Mouse (Mus musculus) gastrocnemius, adult 8-10 months (tissue): ENCODE measurements at regions not wholly inside any gene's neighbourhood (a gene's known extent, or its start where the extent isn't known, plus 50 kb on each side); places are given as distances from the start of the nearest gene placed in this dataset.
"Not testable (repeated sequence)": the region's sequence is repeated elsewhere in the genome, so short reads cannot be mapped to it uniquely, and the experiment has no call there.

Source experiments
- DNase-seq, 2 experiments: peaks; one replicate each; pipeline ENCODE4 v3.0.0; 2022; ENCODE audit warnings: low spot score in 2 of 2

DNA sequence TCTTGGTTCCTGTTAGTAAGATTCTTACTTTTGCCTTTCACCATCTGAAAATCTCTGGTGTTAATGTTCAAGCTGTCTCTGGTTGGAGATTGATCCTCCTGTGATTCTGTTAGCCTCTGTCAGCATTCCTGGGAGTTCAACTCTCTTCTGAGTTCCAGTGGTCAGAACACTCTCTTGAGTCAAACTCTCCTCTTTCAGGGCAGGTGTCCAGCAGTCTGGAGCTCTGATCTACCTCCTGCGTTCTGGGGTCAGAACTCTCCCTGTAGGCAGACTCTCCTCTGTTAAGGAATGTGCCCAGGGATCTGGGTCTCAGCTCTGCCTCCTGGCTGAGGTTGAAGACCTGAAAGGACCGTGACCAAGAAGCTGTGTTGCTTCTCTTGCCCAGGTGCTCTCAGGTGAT lies 581.3 kb downstream of the H2al1n start:
- not testable (repeated sequence) for DNase-seq

GRCm38 (mm10) chrX:14835862-14836261 lies 624.9 kb downstream of the H2al1n start:
- no peak for DNase-seq

DNA sequence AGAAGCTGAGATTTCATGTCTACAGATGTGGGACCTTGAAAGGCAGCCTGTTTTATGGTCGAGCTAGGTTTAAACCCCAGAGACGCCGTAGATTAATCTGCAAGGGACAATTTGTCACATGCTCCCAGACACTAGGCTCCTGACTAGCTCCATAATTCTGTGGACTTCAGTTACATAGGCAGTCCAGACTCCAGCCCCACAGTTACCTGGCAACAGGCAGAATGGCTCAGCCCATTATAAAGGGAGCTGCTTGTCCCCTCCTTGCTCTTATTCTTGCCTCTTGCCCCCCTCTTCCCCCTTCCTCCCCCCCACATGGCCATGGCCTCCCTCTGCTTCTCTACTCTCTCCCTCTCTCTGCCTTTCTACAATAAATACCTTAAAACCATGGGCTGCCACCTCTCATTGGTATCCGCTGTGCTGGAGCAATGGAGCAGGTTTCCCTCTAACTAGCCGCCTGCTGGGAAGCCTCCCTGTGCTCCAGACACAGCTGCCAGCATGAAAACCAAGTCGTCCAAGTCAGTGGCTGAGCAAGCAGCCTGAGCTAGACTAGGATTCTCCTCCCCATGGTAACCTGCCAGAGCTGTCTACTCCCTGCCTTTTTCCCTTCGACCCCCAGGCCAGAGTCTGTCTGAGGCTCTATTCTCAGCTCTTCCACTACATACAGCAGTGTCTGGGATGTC lies 628.9 kb downstream of the H2al1n start:
- DNase-seq: peak in 1 of 2 experiments; percentile 11

DNA sequence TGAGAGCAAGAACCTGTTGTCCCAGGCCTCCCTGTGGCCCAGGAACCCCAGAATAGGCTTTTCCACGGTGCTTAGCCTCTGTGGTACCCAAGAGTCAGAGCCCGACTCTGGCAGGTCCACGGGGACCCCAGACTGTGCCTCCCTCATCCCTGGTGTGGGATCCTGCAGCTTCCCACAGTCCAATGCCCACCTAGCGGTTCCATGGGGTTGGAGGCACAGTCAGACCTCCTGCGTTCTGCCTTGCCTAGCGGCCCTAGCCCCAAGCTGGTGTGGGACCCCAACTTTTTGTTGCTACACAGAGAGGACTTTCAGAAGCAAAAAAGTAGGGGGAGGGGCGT lies 629.4 kb downstream of the H2al1n start:
- no peak for DNase-seq

DNA sequence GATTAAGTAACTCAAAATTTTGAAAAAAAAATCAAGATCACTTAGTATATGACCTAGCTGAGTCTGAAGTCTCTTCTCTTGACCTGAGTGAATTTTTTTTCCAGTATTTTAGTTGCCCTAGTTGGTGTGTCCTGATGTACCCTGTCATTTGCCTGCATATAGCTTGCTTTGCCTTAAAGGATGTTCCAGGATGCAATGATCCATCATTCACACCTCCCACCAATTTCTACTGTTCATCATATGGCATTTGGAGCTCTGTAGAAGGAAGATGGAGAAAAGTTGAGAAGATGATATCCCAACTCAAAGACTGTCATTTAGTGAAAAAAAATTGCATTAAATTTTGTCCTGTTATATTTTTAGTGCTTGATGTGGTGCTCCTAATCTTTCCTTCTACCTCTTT lies 634.4 kb downstream of the H2al1n start:
- no peak for DNase-seq

DNA sequence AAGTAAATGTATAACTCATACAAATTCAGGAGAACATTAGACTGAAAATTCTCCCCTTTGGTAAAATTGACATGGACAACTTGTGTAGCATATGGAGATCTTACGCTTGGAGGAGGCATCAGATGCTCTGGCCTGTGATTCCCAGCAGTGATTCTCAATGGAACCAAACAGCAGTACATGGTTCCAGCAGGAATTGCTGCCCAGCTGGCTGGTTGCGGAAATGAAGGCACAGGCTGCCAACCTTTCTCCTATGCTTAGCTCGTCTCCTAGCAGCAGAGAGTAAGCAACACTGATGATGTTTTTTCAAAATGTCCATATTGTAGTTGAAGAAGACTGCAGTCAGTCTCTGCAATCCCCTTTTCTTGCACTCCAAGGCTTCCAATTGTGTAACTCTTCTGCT lies 673.7 kb downstream of the H2al1n start:
- no peak for DNase-seq
